Mouse (Mus musculus) thymus, adult 2 months (tissue): ENCODE measurements around the gene Pole4. TPM values are rescaled to one million over a fixed set of nuclear protein-coding genes. Genes with fewer than 3 reads are reported as not detected.

Experiments used
- DNase-seq: peaks from one replicate; pipeline ENCODE4 v3.0.0; 2021
- H3K27ac ChIP-seq: fragments of 200-500 bp; 2 replicates; pipeline ENCODE4 v1.5.1; 2012; ENCODE audit warnings: low read length, control low read depth; ENCODE audit not compliant: control insufficient read depth, insufficient read depth
- H3K27me3 ChIP-seq: fragments of 200-500 bp; 2 replicates; pipeline ENCODE4 v1.6.1; 2012; ENCODE audit warnings: mild to moderate bottlenecking, low read length, moderate library complexity, mixed read lengths; ENCODE audit not compliant: control insufficient read depth, insufficient read depth
- H3K36me3 ChIP-seq: fragments of 200-500 bp; 2 replicates; pipeline ENCODE4 v1.6.1; 2012; ENCODE audit warnings: mild to moderate bottlenecking, low read length, moderate library complexity; ENCODE audit not compliant: control insufficient read depth, insufficient read depth
- H3K4me1 ChIP-seq: fragments of 200-500 bp; replicated peaks from 2 replicates; pipeline ENCODE4 v1.6.1; 2012; ENCODE audit warnings: low read length; ENCODE audit not compliant: control insufficient read depth, insufficient read depth
- H3K4me3 ChIP-seq: fragments of 200-500 bp; 2 replicates; pipeline ENCODE4 v1.5.1; 2012; ENCODE audit warnings: mild to moderate bottlenecking, low read length, control low read depth, moderate library complexity; ENCODE audit not compliant: control insufficient read depth, insufficient read depth
- CTCF ChIP-seq: fragments of 200-500 bp; IDR thresholded peaks from 2 replicates; pipeline ENCODE4 v1.5.1; 2012; ENCODE audit warnings: mild to moderate bottlenecking, control low read depth, low read length, moderate library complexity, borderline replicate concordance; ENCODE audit not compliant: control insufficient read depth, poor library complexity, insufficient read depth; ENCODE audit errors: extremely low read depth
- POLR2A ChIP-seq: fragments of 200-500 bp; IDR thresholded peaks from 2 replicates; pipeline ENCODE4 v1.6.1; 2012; ENCODE audit warnings: mild to moderate bottlenecking, low read length, control low read depth, moderate library complexity; ENCODE audit not compliant: control insufficient read depth, poor library complexity, insufficient read depth; ENCODE audit errors: extremely low read depth
- WGBS: fragments of 180-500 bp; shearing (Covaris S2); methylation state at CpG from one replicate; pipeline ENCODE4 v1.1.7; 2018; 5-methylcytosine and 5-hydroxymethylcytosine counted together
- polyA plus RNA-seq: library from polyadenylated mRNA; depleted of rRNA; stranded (reverse); fragments of >200 nt; gene quantifications from 2 replicates; pipeline ENCODE4 v1.2.3, GENCODE M21; 2012

The Pole4 gene
- polyA plus RNA-seq, 1 experiment = 20.4 TPM

- TF ChIP-seq CTCF (no peak), POLR2A (no peak)
- Histone ChIP-seq H3K4me1 (no peaks in the 10 kb centered on the region), H3K36me3 (no peaks in the 10 kb centered on the region), H3K27me3 (no peaks in the 10 kb centered on the region), H3K27ac (no peak overlapping the region), H3K4me3 (no peak overlapping the region)
- WGBS = 93% methylated on average over 10 of the region's 10 CpGs
- DNase-seq = no peak
These were observed 2.1 kb upstream of the Pole4 start for GRCm38 (mm10) chr6:82707241-82707640.

- Histone ChIP-seq H3K4me3 (no peak overlapping the region), H3K4me1 (no peaks in the 10 kb centered on the region), H3K36me3 (no peaks in the 10 kb centered on the region), H3K27ac (no peak overlapping the region), H3K27me3 (no peaks in the 10 kb centered on the region)
- no peak for DNase-seq
- 97% methylated on average over 3 of the region's 3 CpGs for WGBS
- TF ChIP-seq POLR2A (no peak), CTCF (no peak)
These were observed 1.5 kb downstream of the Pole4 start for GRCm38 (mm10) chr6:82703710-82704109.

GRCm38 (mm10) chr6:82702593-82703017 is 2.6 kb downstream of the Pole4 start:
- H3K27ac ChIP-seq = no peak overlapping the region
- peak; percentile 90 for DNase-seq
- TF ChIP-seq POLR2A (no peak), CTCF (peak; percentile 95)
- no peaks in the 10 kb centered on the region for H3K27me3 ChIP-seq
- no peaks in the 10 kb centered on the region for H3K36me3 ChIP-seq
- WGBS = 30% methylated on average over 16 of the region's 16 CpGs
- no peak overlapping the region for H3K4me3 ChIP-seq
- H3K4me1 ChIP-seq = no peaks in the 10 kb centered on the region

GRCm38 (mm10) chr6:82701296-82701695 is 3.9 kb downstream of the Pole4 start:
- no peak for DNase-seq
- TF ChIP-seq CTCF (no peak), POLR2A (no peak)
- 87% methylated on average over 6 of the region's 6 CpGs for WGBS
- H3K4me3 ChIP-seq = no peak overlapping the region
- no peaks in the 10 kb centered on the region for H3K4me1 ChIP-seq
- no peaks in the 10 kb centered on the region for H3K36me3 ChIP-seq
- H3K27me3 ChIP-seq = no peaks in the 10 kb centered on the region
- H3K27ac ChIP-seq = no peak overlapping the region

GRCm38 (mm10) chr6:82699831-82700230 is 5.3 kb downstream of the Pole4 start:
- no peak for DNase-seq
- Histone ChIP-seq H3K4me3 (no peak overlapping the region), H3K27ac (no peak overlapping the region), H3K36me3 (no peaks in the 10 kb centered on the region), H3K27me3 (no peaks in the 10 kb centered on the region), H3K4me1 (no peaks in the 10 kb centered on the region)
- 29% methylated on average over 5 of the region's 5 CpGs for WGBS
- TF ChIP-seq POLR2A (no peak), CTCF (no peak)

DNA sequence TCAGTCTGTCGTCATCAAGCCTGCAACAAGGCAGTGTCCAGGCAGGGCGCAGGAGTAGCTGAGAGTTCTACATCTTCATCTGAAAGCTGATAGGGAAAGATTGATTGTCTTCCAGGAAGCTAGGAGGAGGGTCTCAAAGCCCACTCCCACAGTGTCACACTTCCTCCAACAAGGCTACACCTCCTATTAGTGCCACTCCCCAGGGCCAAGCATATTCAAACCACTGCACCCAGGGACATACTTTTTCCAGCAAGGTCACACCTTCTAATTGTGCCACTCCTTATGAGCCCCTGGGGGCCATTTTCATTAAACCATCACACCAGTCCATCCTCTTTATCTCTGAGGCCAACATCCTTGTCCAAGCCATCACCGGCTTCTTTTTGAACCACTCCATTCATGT is 8.4 kb downstream of the Pole4 start:
- no peak for DNase-seq
- H3K27me3 ChIP-seq = no peaks in the 10 kb centered on the region
- WGBS = 97% methylated on average over 3 of the region's 3 CpGs
- H3K4me1 ChIP-seq = no peaks in the 10 kb centered on the region
- TF ChIP-seq CTCF (no peak), POLR2A (no peak)
- no peaks in the 10 kb centered on the region for H3K36me3 ChIP-seq
- H3K27ac ChIP-seq = no peak overlapping the region
- no peak overlapping the region for H3K4me3 ChIP-seq

- Histone ChIP-seq H3K36me3 (no peaks in the 10 kb centered on the region), H3K27me3 (no peaks in the 10 kb centered on the region), H3K27ac (no peak overlapping the region), H3K4me3 (no peak overlapping the region), H3K4me1 (no peaks in the 10 kb centered on the region)
- DNase-seq = no peak
- TF ChIP-seq POLR2A (no peak), CTCF (no peak)
- WGBS = 70% methylated on average over 13 of the region's 13 CpGs
These were observed 10.5 kb downstream of the Pole4 start for GRCm38 (mm10) chr6:82694668-82695067.
